Mouse (Mus musculus) adrenal gland, postnatal 14 days (tissue): ENCODE measurements around the gene Gm45808. TPM values are rescaled to one million over a fixed set of nuclear protein-coding genes. Genes with fewer than 3 reads are reported as not detected.

ENCODE experiments used
- DNase-seq: peaks from one replicate; pipeline ENCODE4 v3.0.0; 2021; ENCODE audit warnings: mixed read lengths
- microRNA-seq, 2 experiments: library from miRNA; unstranded; fragments of <30 nt; microRNA quantifications; one replicate each; pipeline ENCODE4 v1.2.0; 2021
- total RNA-seq: library from RNA; stranded (reverse); gene quantifications from 2 replicates; pipeline ENCODE4 v1.2.3, GENCODE M21; 2021

The Gm45808 gene
- total RNA-seq, 1 experiment from 2014 or later = 31.2 TPM

DNA sequence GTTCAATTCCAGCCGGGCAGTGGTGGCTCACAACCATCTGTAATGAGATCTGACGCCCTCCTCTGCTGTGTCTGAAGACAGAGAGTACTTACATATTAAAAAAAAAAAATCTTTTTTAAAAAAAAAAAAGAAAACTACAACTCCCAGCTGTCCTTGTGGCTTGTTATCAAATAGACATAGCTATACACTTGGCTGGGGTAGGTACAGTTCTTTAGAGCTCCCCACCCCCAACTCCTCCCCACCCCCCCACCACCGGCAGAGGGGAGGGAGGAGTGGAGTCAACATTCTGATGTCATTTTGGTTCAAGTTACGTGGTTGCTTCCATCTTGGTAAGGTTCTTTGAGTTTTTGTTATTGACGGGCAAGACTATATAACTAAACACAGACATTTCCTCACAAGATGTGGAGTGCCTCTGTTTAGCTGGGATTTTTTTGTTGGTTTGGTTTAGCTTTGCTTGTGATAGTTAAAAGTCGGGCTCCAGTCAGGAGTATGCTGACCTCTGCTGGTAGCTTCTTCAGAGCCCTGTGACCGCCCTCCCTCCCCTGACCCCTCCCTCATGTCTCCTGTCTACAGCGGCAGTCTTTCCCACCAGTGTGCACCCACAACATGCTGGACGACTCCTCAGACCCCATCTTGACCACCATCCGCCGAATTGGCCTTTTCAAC lies 39.2 kb downstream of the Gm45808 start:
- DNase-seq = peak; percentile 66

DNA sequence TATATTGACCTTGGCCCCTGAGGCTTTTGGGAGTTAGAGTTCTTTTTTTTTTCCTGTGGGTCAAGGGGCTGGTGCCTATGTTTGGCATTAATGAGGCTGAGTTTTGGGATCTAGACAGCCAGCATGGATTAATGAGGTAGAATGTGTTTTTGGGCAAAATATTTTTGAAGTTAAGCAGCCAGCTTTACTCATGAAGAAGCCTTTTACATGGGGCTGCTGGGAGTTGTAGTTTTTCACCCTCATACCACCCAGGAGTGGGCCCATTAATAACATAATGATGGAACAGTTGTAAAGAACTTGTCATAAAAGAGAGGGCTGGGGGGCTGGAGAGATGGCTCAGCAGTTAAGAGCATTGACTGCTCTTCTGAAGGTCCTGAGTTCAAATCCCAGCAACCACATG lies 40.0 kb downstream of the Gm45808 start:
- DNase-seq = no peak

DNA sequence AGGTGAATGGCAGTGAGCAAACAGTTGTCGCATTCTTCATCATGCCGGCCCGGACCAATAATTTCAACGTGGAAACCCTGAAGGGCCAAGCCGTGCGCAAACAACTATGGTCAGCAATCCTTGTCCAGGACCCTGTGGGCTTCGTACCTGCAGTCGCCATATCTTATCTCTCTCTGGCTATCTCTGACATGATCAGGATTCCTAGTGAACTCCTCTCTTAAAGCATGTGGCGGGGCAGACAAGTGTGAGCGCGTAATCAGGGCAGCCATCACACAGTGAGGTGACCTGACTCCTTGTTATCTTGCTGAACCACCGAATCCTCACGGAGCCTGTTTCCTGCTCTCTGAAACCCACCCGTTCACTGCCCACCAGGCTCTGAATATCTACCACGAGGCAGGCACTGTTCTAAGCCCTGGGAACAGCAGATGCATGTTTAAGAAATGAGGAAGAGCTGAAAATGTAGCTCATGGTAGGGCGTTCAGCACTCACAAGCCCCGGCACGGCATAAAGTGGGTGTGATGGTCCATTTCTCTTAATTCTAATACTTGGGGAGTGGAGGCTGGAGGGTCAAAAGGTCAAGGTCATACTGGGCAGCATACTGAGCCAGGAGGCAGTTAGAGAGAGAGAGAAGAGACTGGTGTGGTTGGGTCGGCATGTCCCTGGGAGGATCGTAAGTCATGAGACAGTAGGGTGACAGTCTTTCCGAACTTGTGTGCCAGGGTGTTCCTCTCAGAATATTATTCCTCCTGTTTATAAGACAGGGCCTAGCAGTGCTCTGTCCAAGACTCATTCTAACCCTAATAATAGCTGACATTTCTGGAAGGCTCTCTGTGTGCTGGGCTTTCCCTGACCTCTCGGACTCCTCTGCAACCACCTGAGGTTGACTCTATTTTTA lies 42.8 kb downstream of the Gm45808 start:
- no peak for DNase-seq

- DNase-seq = no peak
Measured at GRCm38 (mm10) chr7:45437521-45438276, 48.9 kb downstream of the Gm45808 start, which contains the start of gene Ruvbl2. Gene Ruvbl2, minus strand, starts transcription at chr7:45438096.

GRCm38 (mm10) chr7:45437046-45437445 lies 49.6 kb downstream of the Gm45808 start:
- DNase-seq = no peak

DNA sequence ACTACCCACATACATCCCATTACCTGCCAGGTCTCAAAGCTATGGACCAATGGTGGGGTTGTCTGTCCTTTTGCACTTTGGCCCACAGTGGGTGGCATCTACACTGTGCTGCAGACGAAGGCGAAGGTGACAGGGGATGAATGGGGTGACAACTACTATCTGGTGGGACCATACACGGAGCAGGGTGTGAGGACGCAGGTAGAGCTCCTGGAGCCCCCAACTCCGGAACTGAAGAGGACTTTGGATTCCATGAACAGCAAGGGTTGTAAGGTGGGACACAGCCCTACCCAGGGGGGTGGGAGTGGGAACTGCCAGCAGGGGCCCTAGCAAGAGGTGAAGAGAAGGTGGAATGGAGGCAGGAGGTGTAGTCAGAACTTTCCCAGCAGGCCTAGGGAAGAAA lies 50.2 kb downstream of the Gm45808 start:
- no peak for DNase-seq

- peak; percentile 57 for DNase-seq
Measured at GRCm38 (mm10) chr7:45435038-45435437, 51.6 kb downstream of the Gm45808 start.

GRCm38 (mm10) chr7:45434203-45435015 lies 52.2 kb downstream of the Gm45808 start, which contains the start of gene Gys1:
Gene Gys1, plus strand, starts transcription at chr7:45434844.
- DNase-seq = peak; percentile 100

- no peak for DNase-seq
Measured at GRCm38 (mm10) chr7:45433835-45434202, 52.8 kb downstream of the Gm45808 start.

GRCm38 (mm10) chr7:45426556-45426955 lies 60.1 kb downstream of the Gm45808 start:
- no peak for DNase-seq

DNA sequence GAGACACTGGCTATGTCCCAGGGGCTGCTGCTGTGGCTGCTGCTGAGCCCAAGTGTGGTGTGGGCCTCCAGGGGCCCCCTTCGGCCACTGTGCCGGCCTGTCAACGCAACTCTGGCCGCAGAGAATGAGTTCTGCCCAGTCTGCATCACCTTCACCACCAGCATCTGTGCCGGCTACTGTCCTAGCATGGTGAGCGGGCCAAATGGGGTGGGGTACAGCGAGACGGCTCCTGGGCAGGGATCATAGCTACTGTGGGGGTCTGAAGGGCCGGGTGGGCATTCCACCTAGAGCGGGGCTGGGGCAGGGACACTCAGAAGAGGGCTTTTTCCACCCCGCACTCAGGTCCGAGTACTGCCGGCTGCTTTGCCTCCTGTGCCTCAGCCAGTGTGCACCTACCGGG lies 65.4 kb downstream of the Gm45808 start:
- DNase-seq = no peak

GRCm38 (mm10) chr7:45420615-45420919 lies 66.0 kb downstream of the Gm45808 start, which contains the start of gene Lhb:
Gene Lhb, plus strand, starts transcription at chr7:45420820.
- DNase-seq = no peak

DNA sequence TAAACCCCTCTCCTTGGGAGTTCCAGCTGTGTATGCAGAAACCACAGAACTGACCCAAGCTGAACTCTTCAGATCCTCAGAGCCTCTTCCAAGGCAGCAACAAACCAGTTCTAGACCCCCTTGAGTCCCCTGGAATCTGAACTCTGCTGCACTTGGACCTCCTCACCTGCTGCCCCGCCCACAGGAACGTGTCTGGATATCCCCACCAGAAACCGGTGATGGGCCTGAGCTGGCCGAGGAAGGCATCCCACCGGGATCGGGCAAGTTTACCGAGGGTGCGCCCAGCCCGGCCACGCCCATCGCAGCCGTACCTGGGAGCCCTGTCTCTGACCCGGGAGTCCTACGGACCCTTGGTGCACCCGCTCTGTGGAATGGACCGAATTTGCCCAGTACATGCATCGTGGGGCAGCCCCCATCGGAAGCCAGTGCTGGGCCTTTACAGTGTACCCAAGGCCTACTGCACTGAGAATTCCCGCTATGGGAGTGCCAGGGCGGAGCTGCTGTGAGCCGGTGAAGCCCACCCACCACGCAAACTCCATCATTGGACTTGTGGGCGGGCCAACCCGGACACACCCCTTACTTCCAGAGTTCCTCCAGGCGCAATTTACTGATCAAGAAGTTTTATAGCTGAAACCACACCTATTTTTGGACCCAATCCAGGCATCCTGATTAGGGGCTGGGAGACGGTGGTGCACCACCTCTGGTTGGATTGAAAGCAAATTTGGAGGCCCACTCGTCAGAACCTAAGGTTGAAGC lies 66.6 kb downstream of the Gm45808 start:
- no peak for DNase-seq

DNA sequence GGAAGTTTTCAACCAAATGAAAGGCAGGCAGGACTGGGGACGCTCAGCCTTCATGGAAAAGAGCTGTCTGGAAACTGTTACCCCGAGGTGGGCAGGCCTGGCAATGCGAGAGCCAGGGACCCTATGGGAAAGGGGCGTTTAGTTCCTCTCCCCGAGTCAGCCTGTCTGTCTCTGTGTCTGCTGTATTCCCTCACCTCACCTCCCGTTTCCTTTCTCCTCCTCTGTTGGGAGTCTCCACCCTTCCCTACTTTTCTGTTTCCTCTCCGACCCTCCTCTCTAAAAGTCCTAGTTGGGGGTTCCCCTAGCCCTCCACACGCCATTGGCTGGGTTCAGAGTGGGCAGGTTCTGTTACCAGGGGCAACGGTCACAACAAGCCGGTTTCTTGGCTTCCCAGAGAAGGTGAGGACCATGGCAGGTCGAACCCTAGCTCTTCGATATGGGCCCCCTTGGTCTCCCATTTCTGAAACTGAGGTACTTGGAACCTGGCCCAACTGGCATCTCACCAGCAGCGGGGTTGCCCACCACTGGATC lies 68.6 kb downstream of the Gm45808 start:
- DNase-seq = no peak

Small RNA genes lying within 50 kb of the gene (microRNA-seq; reads per million reads assigned to microRNA genes)
- gene Gm22133 = 1.7 to 1.9 reads per million in 2 experiments

Other genes starting within 250 kb of the Gm45808 start
- gene Cd37, start 247.7 kb downstream of the Gm45808 start, total RNA-seq = 7.3 and 40.7 TPM in 2 replicates
- gene Slc6a16, start 245.7 kb downstream of the Gm45808 start, total RNA-seq = not detected in 2 replicates
- not detected in 2 replicates for gene Slc6a21, start 209.3 kb downstream of the Gm45808 start, total RNA-seq
- 13.5 and 15.1 TPM in 2 replicates for gene Trpm4, start 153.0 kb downstream of the Gm45808 start, total RNA-seq
- gene Hrc, start 151.5 kb downstream of the Gm45808 start, total RNA-seq = 0.15 and 0.45 TPM in 2 replicates
- gene Ppfia3, start 119.8 kb downstream of the Gm45808 start, total RNA-seq = 2.1 and 2.4 TPM in 2 replicates
- gene Lin7b, start 116.2 kb downstream of the Gm45808 start, total RNA-seq = 1.2 and 1.4 TPM in 2 replicates
- 265 and 280 TPM in 2 replicates for gene Snrnp70, start 91.1 kb downstream of the Gm45808 start, total RNA-seq
- gene Kcna7, start 81.2 kb downstream of the Gm45808 start, total RNA-seq = not detected in 2 replicates
- gene Ntf5, start 73.1 kb downstream of the Gm45808 start, total RNA-seq = not detected in 2 replicates
- not detected in 2 replicates for gene Lhb, start 66.0 kb downstream of the Gm45808 start, total RNA-seq
- 55.4 and 62.8 TPM in 2 replicates for gene Gys1, start 52.0 kb downstream of the Gm45808 start, total RNA-seq
- gene Ruvbl2, start 48.7 kb downstream of the Gm45808 start, total RNA-seq = 55.5 and 62.8 TPM in 2 replicates
- 638 and 688 TPM in 2 replicates for gene Ftl1, start 26.9 kb downstream of the Gm45808 start, total RNA-seq
- 54.4 and 60.0 TPM in 2 replicates for gene Bax, start 19.9 kb downstream of the Gm45808 start, total RNA-seq
- gene Tulp2, start 4.9 kb downstream of the Gm45808 start, total RNA-seq = 0.49 and 1.1 TPM in 2 replicates
- 46.8 and 54.1 TPM in 2 replicates for gene Dhdh, start 2.0 kb upstream of the Gm45808 start, total RNA-seq
- 199 and 204 TPM in 2 replicates for gene Nucb1, start 23.6 kb upstream of the Gm45808 start, total RNA-seq
- gene Ppp1r15a, start 39.5 kb upstream of the Gm45808 start, total RNA-seq = 37.3 and 55.7 TPM in 2 replicates
- 3.8 and 6.5 TPM in 2 replicates for gene Plekha4, start 39.5 kb upstream of the Gm45808 start, total RNA-seq
- 0.67 and 1.2 TPM in 2 replicates for gene Hsd17b14, start 68.1 kb upstream of the Gm45808 start, total RNA-seq
- 149 and 151 TPM in 2 replicates for gene Bcat2, start 83.3 kb upstream of the Gm45808 start, total RNA-seq
- 0.37 TPM in 1 of 2 replicates, not detected in the other for gene Fgf21, start 128.7 kb upstream of the Gm45808 start, total RNA-seq
- 0.11 TPM in 1 of 2 replicates, not detected in the other for gene Fut1, start 130.5 kb upstream of the Gm45808 start, total RNA-seq
- gene Izumo1, start 135.0 kb upstream of the Gm45808 start, total RNA-seq = 0.56 and 0.82 TPM in 2 replicates
- 33.0 and 35.4 TPM in 2 replicates for gene Rasip1, start 140.7 kb upstream of the Gm45808 start, total RNA-seq
- 4.9 and 8.5 TPM in 2 replicates for gene Mamstr, start 153.2 kb upstream of the Gm45808 start, total RNA-seq
- 0.11 TPM in 1 of 2 replicates, not detected in the other for gene Fut2, start 179.6 kb upstream of the Gm45808 start, total RNA-seq
- 0.26 TPM in 1 of 2 replicates, not detected in the other for gene Ntn5, start 197.2 kb upstream of the Gm45808 start, total RNA-seq
- gene Sec1, start 207.6 kb upstream of the Gm45808 start, total RNA-seq = 0.22 and 0.41 TPM in 2 replicates
- 10.5 and 16.9 TPM in 2 replicates for gene Car11, start 213.0 kb upstream of the Gm45808 start, total RNA-seq
- 31.2 and 46.3 TPM in 2 replicates for gene Dbp, start 218.3 kb upstream of the Gm45808 start, total RNA-seq
- gene Rpl18, start 228.6 kb upstream of the Gm45808 start, total RNA-seq = 927 and 1,052 TPM in 2 replicates
- gene Sphk2, start 231.2 kb upstream of the Gm45808 start, total RNA-seq = 32.3 and 34.4 TPM in 2 replicates
- gene Fam83e, start 234.4 kb upstream of the Gm45808 start, total RNA-seq = 0.45 and 0.74 TPM in 2 replicates
- not detected in 2 replicates for gene Spaca4, start 239.0 kb upstream of the Gm45808 start, total RNA-seq